Mouse (Mus musculus) cerebellum, adult 8-10 months (tissue): Measurements from ENCODE around the gene Paics.
"Not testable (repeated sequence)": the region's sequence is repeated elsewhere in the genome, so short reads cannot be mapped to it uniquely, and the experiment has no call there.

Source experiments
- DNase-seq: peaks from one replicate; pipeline ENCODE4 v3.0.0; 2022

The Paics gene

GRCm38 (mm10) chr5:76951106-76952027, at the start of gene Paics, which contains the start of gene Ppat:
Gene Paics (plus strand): TSS chr5:76951307.
Gene Ppat (minus strand): TSS chr5:76951578.
- peak; percentile 97 for DNase-seq

- no peak for DNase-seq
These were observed 49.0 kb upstream of the Paics start for GRCm38 (mm10) chr5:76902131-76902530.

- no peak for DNase-seq
These were observed 46.2 kb upstream of the Paics start for GRCm38 (mm10) chr5:76904713-76905404.

- DNase-seq, result peak; percentile 96
These were observed 45.5 kb upstream of the Paics start, which contains the start of gene Aasdh for GRCm38 (mm10) chr5:76905405-76906154. Gene Aasdh (minus strand): TSS chr5:76905514.

GRCm38 (mm10) chr5:76906155-76906499, 45.0 kb upstream of the Paics start:
- no peak for DNase-seq

- DNase-seq, result no peak
These were observed 40.3 kb upstream of the Paics start for GRCm38 (mm10) chr5:76910807-76911206.

- DNase-seq, result not testable (repeated sequence)
These were observed 38.6 kb upstream of the Paics start for GRCm38 (mm10) chr5:76912522-76912921.

- DNase-seq, result no peak
These were observed 28.3 kb upstream of the Paics start for GRCm38 (mm10) chr5:76922833-76923232.

GRCm38 (mm10) chr5:76923428-76923827, 27.7 kb upstream of the Paics start:
- peak; percentile 57 for DNase-seq

GRCm38 (mm10) chr5:76924296-76924695, 26.8 kb upstream of the Paics start:
- no peak for DNase-seq

GRCm38 (mm10) chr5:76928124-76928832, 22.8 kb upstream of the Paics start:
- DNase-seq, result no peak

- DNase-seq, result no peak
These were observed 21.8 kb upstream of the Paics start for GRCm38 (mm10) chr5:76929180-76929877.

- DNase-seq, result no peak
These were observed 11.4 kb upstream of the Paics start for GRCm38 (mm10) chr5:76939717-76940116.

GRCm38 (mm10) chr5:76941975-76942374, 9.1 kb upstream of the Paics start:
- no peak for DNase-seq

GRCm38 (mm10) chr5:76942505-76942904, 8.6 kb upstream of the Paics start:
- DNase-seq, result no peak

- no peak for DNase-seq
These were observed 6.0 kb upstream of the Paics start for GRCm38 (mm10) chr5:76944965-76945677.

- DNase-seq, result no peak
These were observed 5.5 kb upstream of the Paics start for GRCm38 (mm10) chr5:76945678-76946033.

- DNase-seq, result no peak
These were observed 4.0 kb upstream of the Paics start for GRCm38 (mm10) chr5:76947142-76947541.

GRCm38 (mm10) chr5:76947758-76948157, 3.3 kb upstream of the Paics start:
- no peak for DNase-seq

- no peak for DNase-seq
These were observed 583 bp upstream of the Paics start for GRCm38 (mm10) chr5:76950343-76951105.
